Mouse (Mus musculus) heart, adult 8-10 months (tissue): ENCODE results near the gene Sh3bgrl2. TPM values are rescaled to one million over a fixed set of nuclear protein-coding genes. Genes with fewer than 3 reads are reported as not detected.

Experiments used
- DNase-seq: peaks from one replicate; pipeline ENCODE4 v3.0.0; 2022; ENCODE audit warnings: low spot score
- total RNA-seq, 4 experiments: library from RNA; stranded (reverse); gene quantifications; 2 replicates each; pipeline ENCODE4 v1.2.4; 2022

Gene Sh3bgrl2
- total RNA-seq, 4 experiments from 2014 or later, result 3.8 to 8.4 (median 5.4) TPM

DNA sequence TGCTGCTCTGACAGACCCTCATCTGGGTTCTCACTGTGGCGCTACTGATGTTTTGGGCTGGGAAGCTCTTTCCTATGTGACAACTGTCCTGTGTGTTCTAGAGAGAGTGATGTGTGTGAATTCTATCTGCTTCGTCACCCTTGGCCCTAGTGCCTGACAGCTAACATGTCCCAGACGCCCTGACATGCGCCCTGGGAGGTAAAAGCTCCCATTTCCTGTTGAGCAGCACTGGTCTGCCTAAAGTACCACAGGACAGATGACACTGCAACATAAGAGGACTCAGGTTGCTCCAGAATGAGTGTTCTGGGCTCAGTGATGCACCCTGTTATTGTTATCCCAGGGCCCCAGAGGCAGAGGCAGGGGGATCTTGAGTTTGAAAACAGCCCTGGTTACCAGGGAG lies 12.5 kb downstream of the Sh3bgrl2 start:
- DNase-seq, result no peak

DNA sequence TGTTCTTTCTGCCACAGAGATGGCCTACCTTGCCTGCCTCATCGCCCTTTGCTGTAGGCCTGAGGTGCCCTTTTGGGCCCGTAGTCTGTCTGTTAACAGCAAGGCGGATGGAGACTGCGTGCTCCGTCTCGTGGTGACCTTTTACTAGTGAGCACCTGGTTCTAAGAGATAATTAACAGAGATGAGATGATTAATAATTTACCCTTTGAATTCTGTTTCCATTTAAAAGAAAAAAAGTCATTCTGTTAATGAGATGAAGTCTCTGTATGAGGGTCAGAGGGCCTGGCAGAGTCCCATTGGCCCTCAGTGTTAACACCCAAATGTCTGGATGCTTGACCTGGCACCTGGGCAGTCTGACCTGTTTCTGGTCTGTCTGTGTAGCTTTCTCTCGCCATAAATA lies 14.8 kb downstream of the Sh3bgrl2 start:
- DNase-seq, result no peak

DNA sequence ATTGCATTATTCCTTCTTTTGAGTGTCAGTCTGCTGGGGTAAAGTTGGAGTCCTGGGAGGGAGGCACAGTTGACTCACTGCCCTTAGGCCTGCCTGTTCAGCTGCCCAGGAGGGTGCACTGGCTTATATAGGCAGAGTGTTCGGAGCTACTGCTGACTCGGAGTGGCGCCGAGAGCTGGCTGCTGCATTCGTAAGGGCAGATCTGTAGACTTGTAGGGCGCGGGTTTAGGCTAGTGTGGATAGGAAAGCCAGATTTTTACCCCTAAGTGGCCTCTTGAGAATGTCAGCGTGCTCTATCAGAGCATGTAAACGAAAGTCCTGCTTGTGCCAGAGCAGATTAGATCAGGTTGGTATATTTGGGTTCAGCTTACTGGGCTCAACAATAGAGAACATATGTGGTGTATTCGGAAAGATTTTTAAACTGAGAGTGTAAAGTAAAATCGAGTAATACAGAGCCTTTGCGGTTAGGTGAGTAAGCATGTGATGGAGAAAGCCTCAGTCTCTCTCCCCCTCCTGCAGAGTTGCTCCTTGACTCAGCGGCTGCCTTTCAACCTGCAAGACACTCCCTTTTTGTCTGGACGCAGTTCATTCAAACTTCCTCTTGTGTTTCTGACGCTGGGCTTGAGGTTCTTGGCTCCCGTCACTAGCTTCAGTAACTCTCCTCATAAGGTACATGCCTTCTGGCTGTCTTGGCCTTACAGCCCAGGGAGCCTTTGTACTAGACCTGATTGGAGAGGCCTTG lies 15.9 kb downstream of the Sh3bgrl2 start:
- DNase-seq, result no peak

DNA sequence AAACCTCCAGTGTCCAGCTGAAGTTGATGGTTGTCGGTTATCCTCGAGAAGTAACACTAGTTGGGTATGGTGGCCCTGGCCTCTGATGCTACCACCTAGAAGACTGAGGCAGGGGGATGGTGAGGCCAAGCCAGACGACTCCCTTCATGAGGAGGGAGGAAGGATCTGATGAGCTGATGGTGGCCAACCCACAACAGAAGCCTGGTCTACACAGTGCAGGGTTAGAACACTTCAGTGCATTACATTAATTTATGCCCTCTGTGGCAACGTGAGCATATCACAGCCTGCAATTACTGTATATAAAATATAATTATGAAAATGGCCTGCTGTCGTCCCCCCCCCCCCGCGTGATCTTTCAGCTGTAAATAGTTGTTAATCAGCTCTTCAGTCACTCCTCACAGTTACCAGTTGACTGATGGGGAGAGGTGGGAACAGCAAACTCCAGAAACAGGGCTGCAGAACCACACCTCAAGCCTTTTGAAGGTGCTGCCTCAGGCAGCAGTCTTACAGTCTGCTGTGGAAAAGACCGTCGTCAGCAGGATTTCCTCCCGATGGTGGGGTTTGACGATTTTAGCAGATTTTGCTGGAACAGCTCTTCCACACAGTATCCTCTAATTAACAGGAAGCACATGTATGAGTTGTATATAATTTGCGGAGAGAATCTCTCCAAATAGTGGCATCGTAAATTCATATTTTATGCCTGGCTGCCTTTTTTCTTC lies 17.0 kb downstream of the Sh3bgrl2 start:
- no peak for DNase-seq

DNA sequence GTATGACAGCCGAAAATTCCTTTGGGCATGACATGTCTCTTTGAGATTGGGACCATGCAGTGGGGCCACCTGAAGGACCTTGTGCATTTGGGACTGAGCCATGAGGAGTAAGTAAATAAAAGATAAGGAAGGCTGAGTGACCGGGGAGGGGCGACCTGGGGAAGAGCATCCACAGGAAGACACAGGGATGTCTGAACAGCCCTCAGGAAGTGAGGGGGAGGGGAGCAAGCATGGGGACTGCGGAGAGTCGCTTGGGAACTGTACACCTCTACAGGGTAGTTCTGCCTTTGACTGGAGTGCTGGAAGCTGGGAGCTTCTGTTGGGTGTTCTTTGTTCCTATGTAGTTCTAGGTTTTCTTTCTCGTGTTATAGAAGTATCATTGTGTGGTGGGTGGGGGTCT lies 18.0 kb downstream of the Sh3bgrl2 start:
- no peak for DNase-seq

DNA sequence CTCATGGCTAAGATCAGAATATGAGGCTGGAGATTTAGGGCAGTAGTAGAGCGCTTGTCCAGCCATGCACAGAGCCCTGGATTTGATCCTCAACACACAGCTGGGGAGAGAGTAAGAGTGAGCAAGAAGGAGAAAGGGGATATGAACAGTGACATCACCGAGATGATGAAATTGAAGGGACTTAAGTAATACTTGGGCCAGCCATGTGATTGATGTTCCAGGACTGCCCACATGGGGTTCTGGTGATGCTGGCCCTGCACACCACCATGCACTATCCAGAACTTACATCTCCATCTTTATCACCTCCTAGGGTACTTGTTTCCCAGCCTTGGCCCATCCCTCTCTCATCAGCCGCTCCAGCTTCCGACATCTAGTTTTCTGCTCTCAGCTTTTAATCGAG lies 20.0 kb downstream of the Sh3bgrl2 start:
- DNase-seq, result no peak

DNA sequence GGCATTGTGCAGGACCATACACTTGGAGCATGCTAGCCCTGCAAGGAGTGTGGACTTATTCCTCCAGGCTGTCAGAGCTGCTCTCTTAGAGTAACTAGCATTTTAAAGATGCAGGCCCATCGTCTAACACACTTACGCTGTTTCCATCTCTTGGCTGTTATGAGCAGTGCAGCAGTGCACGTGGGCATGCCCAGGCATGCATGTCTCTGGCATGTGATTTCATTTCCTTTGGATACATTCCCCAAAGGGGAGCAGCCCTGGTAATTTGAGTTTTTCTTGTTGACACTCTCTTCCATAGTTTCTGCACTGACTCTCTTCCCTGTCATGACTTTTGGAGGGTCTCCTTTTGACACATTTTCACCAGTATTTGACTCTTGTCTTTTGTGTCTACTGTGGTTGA lies 20.8 kb downstream of the Sh3bgrl2 start:
- DNase-seq, result no peak

DNA sequence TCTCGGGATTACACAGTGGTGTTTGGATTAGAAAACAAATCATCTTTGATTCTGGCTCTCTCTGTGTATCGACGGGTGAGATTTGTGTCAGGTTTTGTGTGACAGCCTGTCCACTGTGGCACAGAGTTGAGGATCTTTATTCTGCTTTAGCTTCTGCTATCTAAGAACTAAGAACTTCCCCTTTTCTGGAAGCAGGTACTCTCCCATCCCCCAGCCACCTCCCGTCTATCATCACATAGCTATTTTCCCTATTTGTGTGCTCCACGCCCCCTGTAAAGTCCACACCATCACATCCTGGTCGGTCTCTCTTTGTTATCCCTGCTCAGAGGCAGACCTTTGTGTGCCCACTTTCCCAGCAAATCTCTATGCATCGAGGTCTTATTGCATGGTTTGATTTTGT lies 21.8 kb downstream of the Sh3bgrl2 start:
- DNase-seq, result no peak

DNA sequence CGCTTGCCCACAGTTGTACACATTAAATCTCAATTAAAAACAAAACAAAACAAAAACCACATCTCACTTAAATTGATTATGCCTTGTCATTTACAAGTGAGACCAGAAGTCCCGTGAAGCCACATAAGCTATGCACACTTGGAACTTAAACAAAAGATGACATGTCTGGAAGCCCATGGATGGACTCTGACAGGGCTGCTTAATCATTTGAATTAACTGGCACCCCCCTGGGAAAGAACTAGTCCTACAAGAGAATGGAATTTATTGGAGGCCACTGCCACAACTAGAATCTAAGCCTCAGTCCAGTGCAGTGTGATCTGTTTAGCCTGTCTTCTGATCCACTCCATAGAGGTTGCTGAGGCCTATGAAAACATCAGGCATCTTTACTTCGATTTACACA lies 23.2 kb downstream of the Sh3bgrl2 start:
- no peak for DNase-seq

DNA sequence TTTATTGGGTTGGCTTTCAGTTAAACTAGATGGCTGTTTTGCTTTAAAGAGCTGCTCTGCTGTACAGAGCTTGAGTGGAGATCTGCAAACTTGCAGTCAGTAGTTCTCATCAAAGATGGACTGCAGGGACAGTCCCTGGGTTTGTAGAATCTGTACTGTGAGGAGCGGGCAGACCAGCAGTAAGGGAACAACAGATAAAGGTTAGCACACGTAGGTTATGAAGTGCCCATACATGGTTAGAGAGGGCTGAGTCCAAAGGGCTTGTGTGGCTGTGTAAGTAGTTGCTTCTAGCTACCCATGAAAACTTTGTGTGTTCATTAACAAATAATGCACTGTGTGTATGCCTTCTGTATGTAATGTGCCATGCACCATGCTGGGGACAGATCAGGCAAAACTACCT lies 24.2 kb downstream of the Sh3bgrl2 start:
- DNase-seq, result no peak

DNA sequence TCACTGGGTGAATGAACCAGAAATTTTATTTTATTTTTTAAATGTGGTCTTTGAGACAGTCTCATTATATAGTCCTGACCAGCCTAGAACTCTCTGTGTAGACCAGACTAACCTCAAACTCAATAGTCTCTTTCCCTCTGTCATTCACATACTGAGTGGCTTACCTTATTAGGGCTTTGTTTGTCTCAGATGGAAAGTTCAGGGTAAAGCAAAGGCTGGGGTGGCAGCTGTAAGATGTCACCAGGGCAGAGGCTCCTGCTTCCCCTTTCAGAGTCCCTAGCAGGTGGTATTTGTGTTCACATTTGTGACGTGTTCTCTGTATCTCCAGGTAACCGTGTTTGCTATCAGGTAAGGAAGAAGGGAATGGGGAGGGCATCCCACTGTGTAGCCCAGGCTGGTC lies 24.7 kb downstream of the Sh3bgrl2 start:
- DNase-seq, result no peak

DNA sequence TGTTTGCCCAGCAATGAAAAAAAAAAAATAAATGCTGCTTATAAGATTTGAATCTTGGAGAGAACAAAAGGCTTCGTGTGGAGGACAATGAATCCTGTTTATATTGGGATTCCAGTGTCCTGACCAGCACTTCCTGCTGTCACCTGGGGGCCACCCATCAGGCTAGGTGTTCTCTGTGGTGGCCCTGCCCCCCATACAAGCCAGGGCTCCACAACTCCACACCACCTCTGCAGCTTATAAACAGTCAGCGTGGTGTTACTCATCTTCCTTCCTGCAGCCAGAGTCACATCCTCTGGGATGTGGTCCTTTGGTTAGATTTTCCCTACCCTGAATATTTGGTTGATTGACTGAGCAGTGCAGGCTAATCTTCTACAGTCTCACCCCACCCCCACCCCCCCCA lies 25.5 kb downstream of the Sh3bgrl2 start:
- DNase-seq, result no peak

DNA sequence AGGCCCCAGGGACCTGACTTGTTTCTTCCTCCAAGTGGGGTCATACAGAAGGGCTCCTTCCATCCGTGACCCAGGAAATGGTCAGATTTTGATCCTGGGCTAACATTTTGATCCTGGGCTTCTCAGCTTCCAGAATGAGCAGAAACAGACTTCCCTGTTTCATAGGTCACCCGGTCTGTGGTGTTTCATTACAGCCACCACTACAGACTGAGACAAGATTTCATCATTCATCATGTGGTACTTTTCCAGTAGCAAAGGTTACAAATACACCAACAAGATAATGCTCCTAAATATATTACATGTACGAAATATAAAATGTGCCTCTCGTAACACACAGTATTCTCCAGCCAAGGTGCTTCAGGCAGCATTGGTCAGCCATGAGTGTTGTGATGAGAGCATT lies 27.3 kb downstream of the Sh3bgrl2 start:
- DNase-seq, result no peak

DNA sequence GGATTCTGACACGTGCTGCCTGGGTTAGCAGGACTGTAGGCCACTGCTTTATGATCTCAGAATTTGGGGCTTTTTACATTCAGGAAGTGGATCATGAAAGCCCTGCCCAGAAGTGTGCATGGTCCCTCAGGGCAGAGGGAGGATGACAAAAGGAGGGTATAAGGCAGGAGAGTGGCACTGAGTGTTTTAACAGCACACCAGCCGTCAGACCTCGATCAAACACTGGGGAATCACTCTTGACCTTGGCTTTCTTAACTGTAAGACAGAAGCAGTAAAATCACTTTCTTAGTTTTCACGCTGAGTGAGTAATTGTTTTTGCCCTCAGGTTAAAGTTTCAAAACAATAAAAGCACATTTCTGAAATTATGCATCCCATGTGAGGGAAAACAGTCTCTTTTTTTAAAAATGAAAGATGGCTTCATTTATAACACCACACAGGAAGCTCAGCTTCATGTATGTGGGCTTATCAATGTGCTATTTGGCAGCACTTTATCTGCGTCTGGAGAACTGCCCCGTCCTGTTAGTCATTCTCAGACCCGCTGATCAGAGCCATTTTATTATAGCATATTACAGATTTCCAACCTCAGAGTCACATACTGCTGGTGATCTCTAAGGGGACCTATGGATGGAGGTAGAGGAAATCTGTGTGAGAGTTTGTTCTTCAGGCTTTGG lies 28.0 kb downstream of the Sh3bgrl2 start:
- no peak for DNase-seq

DNA sequence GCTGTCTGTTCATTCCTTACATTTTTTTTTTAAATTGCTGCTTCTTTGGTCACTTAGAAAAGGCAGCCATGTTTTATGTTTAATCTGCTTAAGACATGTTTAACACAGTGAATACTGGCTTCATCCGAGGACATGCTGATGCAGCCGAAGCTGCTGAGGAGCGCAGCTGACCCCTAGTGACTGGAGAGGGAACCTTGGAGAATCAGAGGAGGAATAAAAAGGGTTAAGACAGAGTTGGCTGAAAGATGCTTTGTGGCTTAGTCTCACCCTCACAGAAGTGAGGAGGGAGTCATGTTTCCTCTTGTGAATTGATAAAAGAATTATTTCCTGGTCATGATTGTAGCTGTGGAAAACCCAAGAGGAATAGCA lies 28.5 kb downstream of the Sh3bgrl2 start:
- DNase-seq, result no peak

DNA sequence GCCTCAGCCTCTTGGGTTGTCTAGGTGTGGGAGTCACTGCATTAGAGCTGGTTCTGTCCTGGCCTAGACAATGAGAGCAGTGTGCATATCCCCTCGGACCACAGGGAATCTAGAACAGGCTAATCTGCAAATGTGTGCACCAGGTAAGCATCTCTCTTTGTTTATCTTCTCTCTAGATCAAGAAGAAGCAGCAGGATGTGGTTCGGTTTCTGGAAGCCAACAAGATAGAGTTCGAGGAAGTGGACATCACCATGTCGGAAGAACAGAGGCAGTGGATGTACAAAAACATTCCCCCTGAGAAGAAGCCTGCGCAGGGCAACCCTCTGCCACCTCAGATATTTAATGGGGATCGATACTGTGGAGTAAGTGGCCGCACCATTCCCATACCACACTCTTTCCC lies 29.1 kb downstream of the Sh3bgrl2 start:
- DNase-seq, result no peak

DNA sequence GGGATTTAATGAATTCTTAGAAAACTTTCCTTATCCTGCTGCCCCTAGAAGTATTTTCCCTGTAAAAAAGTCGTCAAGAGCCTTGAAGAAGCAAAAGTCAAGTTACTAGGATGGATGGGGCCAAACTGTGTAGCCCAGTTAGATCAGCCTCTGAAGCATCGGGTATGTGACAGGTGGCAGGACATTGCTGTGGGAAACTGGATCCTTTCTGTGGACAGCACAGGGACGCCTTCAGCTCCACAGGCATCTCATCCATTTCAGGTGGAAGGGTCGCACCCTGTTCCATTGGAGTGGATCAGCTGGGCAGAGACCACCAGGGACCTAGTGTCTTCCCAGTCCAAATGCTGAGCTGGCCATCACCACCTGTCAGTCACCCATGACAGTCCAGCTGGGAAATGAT lies 30.9 kb downstream of the Sh3bgrl2 start:
- DNase-seq, result no peak

DNA sequence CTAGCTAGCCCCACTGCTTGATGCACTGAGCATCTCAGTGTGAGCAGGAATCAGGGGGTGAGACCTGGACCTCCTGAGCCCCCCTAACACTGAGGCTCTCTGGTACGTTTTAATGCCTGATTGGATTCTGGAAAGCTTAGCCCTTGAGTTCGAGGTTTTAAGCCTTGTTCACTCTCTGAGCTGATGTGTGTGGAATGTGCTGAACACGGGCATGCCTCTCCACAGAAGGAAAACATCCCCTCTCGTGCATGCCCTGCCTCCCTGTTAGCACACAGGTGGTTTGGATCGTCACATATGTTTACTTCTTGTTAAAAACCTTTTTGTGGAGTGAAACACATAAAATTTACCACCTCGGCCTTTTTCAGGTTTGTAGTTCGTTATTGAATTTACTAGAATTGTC lies 34.6 kb downstream of the Sh3bgrl2 start:
- no peak for DNase-seq

DNA sequence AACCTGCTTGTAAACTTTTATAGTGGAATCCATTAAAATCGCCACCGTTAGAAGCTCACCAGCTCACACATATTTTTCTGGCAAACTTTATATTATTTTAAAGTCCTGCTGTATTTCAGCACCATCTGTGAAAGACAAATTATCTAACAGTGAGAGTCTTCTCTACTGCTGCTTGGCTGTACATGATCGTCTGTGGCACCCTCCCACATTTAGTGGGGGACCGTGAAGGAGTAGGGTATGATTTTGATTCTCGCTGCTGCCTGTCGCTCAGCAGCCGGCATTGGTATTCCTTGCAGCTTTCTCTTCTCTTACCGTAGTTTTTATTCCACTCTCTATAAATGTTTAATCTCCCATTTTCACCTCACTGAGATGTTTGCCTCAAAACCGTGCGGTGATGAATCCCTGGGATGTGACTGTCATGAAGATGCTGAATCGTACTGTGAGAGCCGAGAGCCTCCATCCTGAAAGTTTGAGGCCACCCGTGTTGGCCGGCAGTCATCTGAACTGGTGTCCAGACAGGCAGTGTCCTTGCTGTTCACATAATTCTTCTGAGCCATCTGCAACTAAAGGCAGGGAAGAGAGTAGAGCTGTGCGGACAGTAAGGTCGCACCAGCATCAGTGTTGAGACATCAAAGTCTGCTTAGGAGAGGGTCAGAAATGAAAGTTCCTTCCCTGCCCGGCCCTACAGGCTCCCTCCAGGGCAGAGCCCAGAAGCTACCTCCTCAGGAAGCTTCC lies 38.4 kb downstream of the Sh3bgrl2 start:
- no peak for DNase-seq

DNA sequence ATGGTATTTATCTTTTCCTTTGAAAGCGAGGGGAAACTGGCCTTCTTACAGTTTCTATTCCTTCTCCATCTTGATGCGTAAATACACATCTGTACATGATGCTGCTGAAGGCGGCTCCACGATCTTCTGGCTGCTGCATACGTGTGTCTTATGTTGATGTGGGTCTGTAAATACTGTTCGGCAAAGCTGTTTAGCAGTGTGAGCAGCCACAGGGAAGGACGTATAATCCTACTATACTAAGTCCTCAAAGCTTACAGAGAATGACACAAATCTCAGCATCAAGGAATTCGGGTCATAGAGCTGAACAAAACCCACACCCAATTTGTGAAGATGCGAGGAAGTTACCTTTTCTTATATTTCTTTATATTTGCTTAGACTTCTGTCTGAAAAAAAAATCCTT lies 39.0 kb downstream of the Sh3bgrl2 start:
- DNase-seq, result no peak

DNA sequence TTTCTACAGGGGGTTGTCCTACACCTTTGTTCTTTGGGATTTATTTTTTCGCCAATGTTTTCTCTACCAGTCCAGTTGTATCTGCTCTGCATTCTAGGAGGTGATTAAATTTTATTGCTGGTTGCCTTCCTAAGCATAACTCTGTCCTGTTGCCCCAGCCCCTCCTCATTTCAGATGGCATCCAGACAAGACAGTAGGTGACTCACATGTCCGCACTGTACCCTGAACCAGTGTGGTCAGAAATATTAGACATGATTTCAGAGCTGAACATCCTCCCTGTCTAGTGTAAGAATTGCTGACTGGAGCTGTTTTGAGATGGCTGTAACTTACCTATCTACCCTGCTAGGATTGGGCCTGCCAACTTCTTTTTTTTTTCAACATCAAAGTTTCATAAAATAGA lies 40.9 kb downstream of the Sh3bgrl2 start:
- DNase-seq, result no peak
